Mouse (Mus musculus) gastrocnemius, postnatal 4 days (tissue): ENCODE measurements at regions not wholly inside any gene's neighbourhood (a gene's known extent, or its start where the extent isn't known, plus 50 kb on each side); places are given as distances from the start of the nearest gene placed in this dataset.

ENCODE experiments used
- DNase-seq, 2 experiments: peaks; one replicate each; pipeline ENCODE4 v3.0.0; 2021 to 2022; ENCODE audit warnings: low spot score in 2 of 2, mixed read lengths in 2 of 2

DNA sequence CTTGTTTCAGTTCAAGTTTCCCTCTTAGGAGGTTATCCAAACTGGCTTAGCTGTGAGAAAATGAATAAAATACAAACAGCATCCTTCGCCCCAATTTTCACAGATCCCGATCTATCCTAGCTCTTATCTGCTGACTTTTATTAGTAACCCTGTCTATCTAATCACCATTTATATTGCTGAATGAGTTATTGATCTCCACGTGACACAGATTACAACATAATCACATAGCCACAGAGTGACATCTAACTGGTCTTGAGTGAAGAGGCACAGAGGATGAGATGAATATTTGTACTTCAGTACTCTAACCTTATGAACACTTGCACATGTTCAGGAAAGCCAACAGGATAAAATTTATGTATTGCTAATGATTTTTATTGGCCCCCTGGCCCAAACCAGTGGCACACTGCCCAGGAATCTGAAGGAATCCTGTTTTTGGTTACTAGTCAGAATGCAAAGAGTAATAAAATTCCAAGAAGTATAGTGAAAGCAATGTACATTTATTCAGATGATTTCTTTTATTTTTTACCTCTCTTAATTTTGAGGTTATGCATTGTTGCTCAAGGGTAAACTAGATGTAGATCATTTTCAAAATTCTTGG lies 1634.7 kb downstream of the Efnb2 start:
- peak in 1 of 2 experiments; percentile 15 for DNase-seq

GRCm38 (mm10) chr8:7024336-7024735 lies 1636.7 kb downstream of the Efnb2 start:
- DNase-seq: no peak

DNA sequence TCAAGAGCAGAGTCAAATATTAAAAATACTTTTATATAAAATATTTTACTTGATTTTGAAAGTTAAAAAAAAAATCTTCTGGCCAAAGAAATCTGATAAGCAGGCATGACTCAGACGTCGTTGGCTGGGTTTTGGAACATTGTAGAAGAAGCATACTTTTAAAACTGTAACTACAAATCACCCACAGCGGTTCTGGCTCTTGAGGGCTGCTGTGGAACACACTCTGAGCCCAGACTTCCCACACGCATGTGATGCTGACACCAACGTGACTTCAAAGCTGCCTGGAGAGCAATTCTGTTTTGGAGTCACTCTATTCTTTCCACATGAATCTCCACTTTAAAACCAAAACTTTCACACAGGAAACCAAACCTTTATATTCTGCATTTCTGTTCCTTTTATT lies 1649.2 kb downstream of the Efnb2 start:
- no peak for DNase-seq

- DNase-seq: no peak
Measured at GRCm38 (mm10) chr8:6991516-6991915, 1669.5 kb downstream of the Efnb2 start.

DNA sequence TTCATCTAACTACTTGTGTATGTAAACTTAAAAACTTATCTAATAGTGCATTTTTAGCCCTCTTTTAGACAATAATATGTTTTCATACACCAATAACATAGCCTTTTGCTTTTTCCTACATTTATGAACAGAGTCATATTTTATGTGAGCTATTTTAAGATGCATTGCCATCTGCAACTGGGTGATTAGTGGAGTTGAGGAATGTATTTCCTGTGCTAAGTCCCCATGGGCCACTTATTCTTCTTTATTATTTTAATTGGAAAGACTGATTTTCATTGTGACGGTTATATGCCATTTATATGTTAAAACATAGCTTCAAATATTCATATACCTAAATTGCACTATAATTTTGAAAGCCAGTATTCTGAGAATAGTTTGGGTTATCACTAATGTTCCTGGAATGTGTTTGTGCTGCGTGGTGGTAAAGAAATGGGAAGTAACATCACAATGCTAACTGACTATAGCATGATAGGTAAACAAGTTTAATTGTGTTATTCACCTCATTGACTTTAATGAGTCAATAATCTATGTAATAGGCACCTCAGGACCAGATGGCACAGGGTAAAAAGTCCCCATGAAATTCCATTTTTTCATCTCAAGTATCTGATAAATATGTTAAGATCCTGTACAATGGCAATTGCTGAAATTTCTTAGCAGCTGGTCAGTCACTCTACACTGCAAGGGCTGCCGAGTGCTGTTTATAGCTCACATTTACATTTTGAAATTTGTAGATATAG lies 1671.5 kb downstream of the Efnb2 start:
- DNase-seq: no peak

DNA sequence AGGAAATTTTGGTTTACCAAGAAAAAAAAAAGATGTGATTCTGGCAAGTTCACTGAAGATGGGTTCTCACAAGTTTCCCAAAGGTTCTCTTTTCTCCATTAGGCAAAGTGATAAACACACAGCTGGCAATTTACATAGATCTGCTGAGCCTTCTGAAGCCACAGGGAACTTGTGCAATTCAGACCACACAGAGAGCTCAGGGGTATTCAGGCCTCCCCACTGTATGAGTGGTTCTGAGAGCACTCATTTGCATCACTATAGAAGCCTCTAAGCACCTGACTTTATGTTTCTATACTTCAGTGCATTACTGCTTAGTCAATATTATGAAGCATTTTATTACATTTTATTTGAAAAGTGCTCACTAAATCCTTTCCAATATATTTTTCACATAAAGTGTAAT lies 1687.1 kb downstream of the Efnb2 start:
- no peak for DNase-seq

DNA sequence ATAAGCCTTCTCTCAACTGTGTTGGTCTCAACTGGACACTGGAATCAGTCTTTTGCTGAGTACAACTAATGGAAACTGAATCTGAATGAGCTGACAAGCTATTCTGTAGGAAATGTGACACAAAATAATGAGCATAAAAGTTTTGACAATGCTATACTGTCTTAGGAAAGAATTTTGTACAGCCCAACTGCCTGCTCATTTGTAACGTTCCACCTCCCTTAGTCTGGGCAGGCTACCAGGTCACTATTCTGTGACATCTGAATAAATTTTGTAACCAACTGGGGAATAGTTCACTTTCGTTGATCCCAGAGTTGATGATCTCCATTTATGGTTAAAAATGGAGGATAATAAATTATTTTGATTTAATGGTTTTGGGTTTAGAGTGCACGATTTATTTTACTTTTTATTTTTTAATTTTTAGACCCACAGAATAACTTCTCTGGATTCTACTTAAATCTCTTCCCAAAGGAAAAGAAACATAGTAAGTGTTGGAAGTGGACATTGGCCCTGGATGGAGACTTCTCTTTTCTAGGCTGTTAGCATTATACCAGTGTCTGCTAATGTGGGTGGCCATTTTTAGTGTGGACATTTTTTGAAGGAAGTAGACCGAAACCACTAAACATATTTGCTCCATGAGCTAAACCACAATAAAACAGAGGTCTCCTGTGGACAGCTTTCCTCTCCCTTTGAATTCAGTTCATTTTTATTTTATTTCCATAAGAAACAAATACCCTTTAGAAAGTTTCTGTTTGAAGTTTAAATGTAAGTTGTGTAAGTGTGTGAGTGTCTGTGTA lies 1697.8 kb downstream of the Efnb2 start:
- peak in 1 of 2 experiments; percentile 7 for DNase-seq

DNA sequence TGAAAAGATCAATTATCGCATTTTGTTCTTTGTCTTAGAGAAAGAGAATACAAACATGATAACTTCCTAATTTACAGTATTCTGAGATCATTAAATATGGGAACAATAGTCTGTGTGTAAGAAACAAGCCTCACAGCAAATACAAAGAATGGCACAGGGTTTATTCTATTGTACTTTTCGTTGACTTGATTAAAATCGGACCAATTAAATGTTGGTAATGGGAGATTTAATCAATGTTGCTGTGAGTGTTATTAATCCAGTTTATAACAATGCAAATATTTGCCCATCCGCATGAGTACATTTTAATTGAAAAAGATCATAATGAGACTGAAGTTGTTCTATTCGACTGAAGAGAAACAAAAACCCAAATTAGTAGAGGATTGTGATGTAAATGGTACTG lies 1703.0 kb downstream of the Efnb2 start:
- DNase-seq: no peak

DNA sequence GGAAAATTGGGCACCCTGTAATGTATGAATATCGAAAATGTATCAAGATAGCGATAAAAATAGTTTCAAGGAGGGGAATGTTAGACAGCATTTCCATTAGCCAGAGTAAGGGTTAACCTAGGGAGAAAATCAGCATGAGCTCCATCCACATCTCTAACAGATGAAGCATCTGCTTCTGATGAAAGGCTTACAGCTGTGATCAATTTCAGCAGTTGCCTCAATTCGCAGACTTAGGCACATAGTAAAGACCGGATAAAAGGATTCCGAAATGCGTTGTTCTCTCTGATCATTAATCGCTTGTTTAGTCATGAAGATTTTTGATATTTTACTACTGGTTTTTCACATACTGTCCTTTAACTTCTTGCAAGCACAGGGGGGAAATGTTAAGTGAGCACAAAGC lies 1706.8 kb downstream of the Efnb2 start:
- no peak for DNase-seq

DNA sequence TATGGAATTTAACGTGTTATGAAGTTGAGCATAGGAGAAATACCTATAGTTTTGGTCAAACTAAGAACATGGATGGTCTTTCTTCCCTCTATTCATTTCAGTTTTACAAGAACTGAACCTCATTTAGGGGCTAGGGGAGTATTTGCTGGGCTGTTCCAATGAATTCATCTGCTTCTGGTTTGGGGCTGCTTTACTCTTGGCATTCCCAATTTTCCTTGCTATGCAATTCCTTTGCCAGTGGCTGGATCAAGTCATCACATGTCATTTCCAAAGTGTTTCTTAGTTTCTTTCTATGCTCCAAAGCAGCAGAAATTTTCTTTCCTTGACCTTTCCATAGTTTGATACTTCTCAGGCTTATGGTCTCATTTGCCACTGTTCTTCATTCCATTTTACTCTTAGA lies 1738.6 kb downstream of the Efnb2 start:
- no peak for DNase-seq

DNA sequence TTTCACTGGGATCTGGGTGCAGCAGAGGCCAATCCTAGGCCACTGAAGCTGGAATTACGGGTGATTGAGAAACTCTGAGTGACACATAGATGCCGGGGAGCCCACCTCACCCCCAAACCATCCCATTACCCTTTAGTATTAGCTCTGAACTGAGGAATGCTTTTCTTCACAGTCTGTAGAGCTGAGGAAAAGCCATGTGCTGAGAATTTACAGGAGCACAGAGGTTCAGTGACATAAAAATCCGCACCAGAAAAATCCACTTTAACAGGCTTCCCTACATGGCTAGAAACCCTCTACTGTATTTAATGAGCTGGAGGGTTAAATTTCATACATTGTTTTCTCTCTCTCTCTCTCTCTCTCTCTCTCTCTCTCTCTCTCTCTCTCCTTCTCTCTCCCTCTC lies 1753.4 kb downstream of the Efnb2 start:
- no peak for DNase-seq

- DNase-seq: no peak
Measured at GRCm38 (mm10) chr8:6891456-6891855, 1769.6 kb downstream of the Efnb2 start.

GRCm38 (mm10) chr8:6886779-6887402 lies 1774.2 kb downstream of the Efnb2 start:
- no peak for DNase-seq

DNA sequence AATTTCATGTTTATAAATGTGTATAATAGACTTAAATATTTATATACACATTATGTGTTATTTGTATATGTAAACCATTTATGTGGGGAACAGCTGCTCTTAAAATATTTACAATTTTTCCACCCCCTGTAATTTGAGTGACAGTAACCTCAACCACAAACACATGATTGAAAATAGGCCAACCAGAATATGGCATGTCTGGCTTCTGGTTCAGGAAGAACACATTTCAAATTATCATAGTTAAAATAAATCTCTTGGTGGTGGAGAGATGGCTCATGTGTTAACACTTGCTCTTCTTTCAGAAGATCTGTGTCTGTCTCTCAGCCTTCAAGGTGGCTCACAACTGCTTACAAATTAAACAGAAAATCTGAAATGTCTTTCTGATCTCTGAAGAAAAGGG lies 1776.2 kb downstream of the Efnb2 start:
- DNase-seq: no peak

DNA sequence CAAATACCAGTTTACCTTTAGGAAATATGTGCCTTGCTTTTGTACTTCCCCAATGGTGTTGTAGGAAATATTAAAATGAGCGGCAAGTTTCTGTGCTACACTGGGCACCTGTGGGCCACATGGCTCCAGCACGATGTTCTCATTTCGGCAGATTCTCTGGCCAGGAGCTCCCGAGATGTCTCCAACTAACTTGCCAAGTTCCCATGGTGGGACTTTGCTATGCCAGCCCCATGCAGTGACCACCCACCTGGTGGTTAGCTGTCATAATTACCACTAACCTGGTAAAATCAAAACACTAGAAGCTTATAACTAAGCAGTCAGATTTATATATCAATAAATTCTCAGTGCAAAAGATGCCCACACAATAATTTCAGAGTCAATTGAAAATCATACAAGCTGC lies 1777.5 kb upstream of the Slc10a2 start:
- no peak for DNase-seq
